9 mouse cellular contexts compared by ENCODE assay signal in genomic region chr4:100169683-100170082, GRCm38 (mm10).
A peak's percentile ranks its signal among the peaks of the same experiment; 100 is the strongest.
DNase-seq lines count a peak whose midpoint lies in the region; ATAC-seq and TF ChIP-seq lines count a peak whose summit lies in the region.
"Had no signal": no experiment of that assay in that cellular context is flagged by ENCODE, and none has a peak within 500 bp of the region (broad histone marks: within the 10 kb centered on the region; RNA-seq: fewer than 3 reads in every experiment).

No protein-coding gene starts in this region.

- H3K27me3 ChIP-seq in heart, embryonic 10.5 days (ENCODE audit: insufficient read depth, poor library complexity, severe bottlenecking): no peaks in the 10 kb centered on the region; the same call in 1 of the 2 replicates
- H3K27me3 ChIP-seq in neural tube, embryonic 12.5 days (replicated peaks): no peaks in the 10 kb centered on the region
- H3K27me3 ChIP-seq in limb, embryonic 10.5 days (ENCODE audit: low read depth, poor library complexity, severe bottlenecking): no peaks in the 10 kb centered on the region

- H3K4me3 ChIP-seq in heart, embryonic 10.5 days: no peak overlapping the region
- H3K4me3 ChIP-seq in neural tube, embryonic 12.5 days: no peak overlapping the region
- H3K4me3 ChIP-seq in limb, embryonic 10.5 days: peak overlapping the region; percentile 6; the same call in 1 of the 2 replicates
- no peak overlapping the region for H3K4me3 ChIP-seq in olfactory bulb, adult 2 months (ENCODE audit: insufficient read depth, low read depth, low read length)

- DNase-seq in heart, embryonic 10.5 days (ENCODE audit: low spot score): no peak
- DNase-seq in heart, adult 9 months (ENCODE audit: low spot score in 2 of 2): no peak
- no peak for DNase-seq in neural tube, embryonic 10.5 days (ENCODE audit: extremely low spot score, low spot score)
- no peak for DNase-seq in limb, embryonic 10.5 days (ENCODE audit: low spot score)
- no peak for DNase-seq in left cerebral cortex, postnatal 36 days (ENCODE audit: low spot score in 2 of 2)
- DNase-seq: cerebellum, adult 11 months had no signal

- no peak for TF ChIP-seq POLR2A in olfactory bulb, adult 2 months (IDR thresholded peaks at IDR 0.05; ENCODE audit: insufficient read depth, low read depth, low read length)

- ATAC-seq in neural tube, embryonic 12.5 days (ENCODE audit: low FRiP score, low read depth): 0 out of 2 replicates have a peak, but pooled peaks have one; percentile 27
- no peak for ATAC-seq in inflammation-experienced regulatory T-cells, adult 6 months

- no peaks in the 10 kb centered on the region for H3K36me3 ChIP-seq in heart, embryonic 10.5 days
- no peaks in the 10 kb centered on the region for H3K36me3 ChIP-seq in neural tube, embryonic 12.5 days
- H3K36me3 ChIP-seq in limb, embryonic 10.5 days: no peaks in the 10 kb centered on the region

- no peak overlapping the region for H3K9ac ChIP-seq in neural tube, embryonic 12.5 days

- H3K4me1 ChIP-seq in heart, embryonic 10.5 days: peaks cover 44% of the 10 kb centered on the region
- peaks cover 31% of the 10 kb centered on the region for H3K4me1 ChIP-seq in neural tube, embryonic 12.5 days
- H3K4me1 ChIP-seq in limb, embryonic 10.5 days: peaks cover 70% of the 10 kb centered on the region
- H3K4me1 ChIP-seq in olfactory bulb, adult 2 months (ENCODE audit: control insufficient read depth, insufficient read depth, low read length): peaks cover 3% of the 10 kb centered on the region

- 74% methylated on average over 5 of the region's 5 CpGs for whole genome bisulfite sequencing in heart, embryonic 10.5 days
- 60% methylated on average over 5 of the region's 5 CpGs for WGBS in neural tube, embryonic 12.5 days
- 73% methylated on average over 5 of the region's 5 CpGs for WGBS in limb, embryonic 10.5 days
- WGBS in olfactory bulb, adult 2 months: 23% methylated on average over 5 of the region's 5 CpGs

- intact Hi-C loops in left cerebral cortex, postnatal 36 days (cut with DNase I): no loop called here

- 0 out of 2 replicates have a peak overlapping the region, but pooled peaks have one; percentile 16 for H3K27ac ChIP-seq in heart, embryonic 10.5 days
- no peak overlapping the region for H3K27ac ChIP-seq in neural tube, embryonic 12.5 days
- peak overlapping the region; percentile 82 for H3K27ac ChIP-seq in limb, embryonic 10.5 days
- peak overlapping the region; percentile 64 for H3K27ac ChIP-seq in olfactory bulb, adult 2 months (ENCODE audit: insufficient read depth, low read depth, low read length)

- peak overlapping the region; percentile 36 for H3K4me2 ChIP-seq in neural tube, embryonic 12.5 days (replicated peaks)

- H3K9me3 ChIP-seq in heart, embryonic 10.5 days: no peaks in the 10 kb centered on the region
- H3K9me3 ChIP-seq in neural tube, embryonic 12.5 days: no peaks in the 10 kb centered on the region
- H3K9me3 ChIP-seq in limb, embryonic 10.5 days (replicated peaks): no peaks in the 10 kb centered on the region

- TF ChIP-seq CTCF in olfactory bulb, adult 2 months (IDR thresholded peaks at IDR 0.05; ENCODE audit: insufficient read depth, low read depth, low read length): no peak
